In the genomic region with DNA sequence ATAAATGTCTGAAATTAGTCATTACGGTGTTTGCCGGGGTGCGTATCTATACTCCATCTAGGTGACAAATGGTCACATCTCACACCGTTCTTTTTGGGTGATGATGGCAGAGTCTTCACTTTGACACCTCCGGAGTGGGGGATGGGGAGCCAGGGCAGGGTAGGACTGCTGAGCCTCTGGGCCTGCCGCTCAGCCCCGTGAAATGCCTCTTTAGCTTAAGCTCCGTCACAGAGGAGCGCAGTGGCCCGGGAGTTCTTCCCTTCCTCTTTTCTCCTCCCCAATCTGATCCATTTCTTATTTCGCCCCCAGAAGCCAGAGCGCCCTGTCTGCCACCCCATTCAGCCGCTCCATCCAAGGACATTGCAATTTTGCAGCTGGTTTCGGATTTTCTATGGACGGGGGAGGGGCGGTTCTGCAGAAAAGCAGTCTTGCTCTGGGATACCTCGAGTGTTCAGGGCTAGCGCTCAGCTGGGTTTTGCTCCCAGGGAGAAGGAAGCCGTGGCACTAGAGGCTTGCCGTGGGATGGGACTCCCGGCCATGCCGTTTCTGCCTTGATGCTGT, we compare ENCODE assay signal across 9 mouse cellular contexts. TPM values are rescaled to one million over a fixed set of nuclear protein-coding genes. Genes with fewer than 3 reads are reported as not detected.
DNase-seq lines count a peak whose midpoint lies in the region; ATAC-seq and TF ChIP-seq lines count a peak whose summit lies in the region.
"Had no signal": no experiment of that assay in that cellular context is flagged by ENCODE, and none has a peak within 500 bp of the region (broad histone marks: within the 10 kb centered on the region; RNA-seq: fewer than 3 reads in every experiment).

No protein-coding gene starts in this region.

- H3K4me3 ChIP-seq in kidney, postnatal 0 days (replicated peaks; ENCODE audit: low read depth, low read length), result no peak overlapping the region
- H3K4me3 ChIP-seq in embryonic facial prominence, embryonic 11.5 days (ENCODE audit: low read depth, low read length), result no peak overlapping the region
- H3K4me3 ChIP-seq in forebrain, embryonic 16.5 days (replicated peaks; ENCODE audit: low read length), result no peak overlapping the region
- no peak overlapping the region for H3K4me3 ChIP-seq in midbrain, embryonic 14.5 days (replicated peaks; ENCODE audit: low read depth, low read length)

- no peaks in the 10 kb centered on the region for H3K36me3 ChIP-seq in kidney, postnatal 0 days (ENCODE audit: insufficient read depth, low read length)
- no peaks in the 10 kb centered on the region for H3K36me3 ChIP-seq in embryonic facial prominence, embryonic 11.5 days (replicated peaks; ENCODE audit: control insufficient read depth, insufficient read depth, low read depth, low read length)
- no peaks in the 10 kb centered on the region for H3K36me3 ChIP-seq in forebrain, embryonic 16.5 days (ENCODE audit: control insufficient read depth, insufficient read depth)
- H3K36me3 ChIP-seq in midbrain, embryonic 14.5 days (ENCODE audit: control insufficient read depth, insufficient read depth, low read length), result no peaks in the 10 kb centered on the region

- H3K9ac ChIP-seq in kidney, postnatal 0 days (ENCODE audit: low read depth, low read length), result no peak overlapping the region
- no peak overlapping the region; the same call in 1 of the 2 replicates for H3K9ac ChIP-seq in embryonic facial prominence, embryonic 11.5 days (replicated peaks; ENCODE audit: low read length)
- peak overlapping the region; percentile 7; the same call in 1 of the 2 replicates for H3K9ac ChIP-seq in forebrain, embryonic 16.5 days (replicated peaks; ENCODE audit: low read depth, low read length)
- no peak overlapping the region for H3K9ac ChIP-seq in midbrain, embryonic 14.5 days (replicated peaks; ENCODE audit: low read length)

- peak; percentile 36 for DNase-seq in kidney, postnatal 0 days (ENCODE audit: low spot score)
- no peak for DNase-seq in kidney, postnatal 14 days
- peak; percentile 49 for DNase-seq in embryonic facial prominence, embryonic 11.5 days (ENCODE audit: low spot score)
- peak; percentile 76 for DNase-seq in midbrain, embryonic 14.5 days
- no peak for DNase-seq in Muller cell, postnatal 12 days (ENCODE audit: inconsistent ontology term)
- DNase-seq: cerebellum, adult 8-10 months had no signal

- ATAC-seq in kidney, postnatal 0 days (replicated peaks; ENCODE audit: low FRiP score, low read depth), result no peak
- no peak for ATAC-seq in embryonic facial prominence, embryonic 11.5 days (replicated peaks; ENCODE audit: insufficient number of reproducible peaks, low FRiP score, low TSS enrichment, low read depth)
- ATAC-seq in forebrain, embryonic 16.5 days, result no peak
- peak; percentile 44; the same call in 1 of the 2 replicates for ATAC-seq in midbrain, embryonic 14.5 days (ENCODE audit: low FRiP score, low TSS enrichment)
- ATAC-seq in inflammation-experienced regulatory T-cells, adult 6 months, result no peak

- H3K4me1 ChIP-seq in kidney, postnatal 0 days (replicated peaks; ENCODE audit: insufficient read depth, low read length), result peaks cover 6% of the 10 kb centered on the region
- peaks cover 15% of the 10 kb centered on the region for H3K4me1 ChIP-seq in embryonic facial prominence, embryonic 11.5 days (ENCODE audit: control insufficient read depth, insufficient read depth, low read length)
- H3K4me1 ChIP-seq in forebrain, embryonic 16.5 days (replicated peaks; ENCODE audit: control insufficient read depth, insufficient read depth, low read length), result peaks cover 36% of the 10 kb centered on the region
- peaks cover 76% of the 10 kb centered on the region for H3K4me1 ChIP-seq in midbrain, embryonic 14.5 days (ENCODE audit: control insufficient read depth, insufficient read depth, low read length)

- no peaks in the 10 kb centered on the region for H3K9me3 ChIP-seq in kidney, postnatal 0 days (replicated peaks; ENCODE audit: low read length)
- H3K9me3 ChIP-seq in embryonic facial prominence, embryonic 11.5 days (replicated peaks; ENCODE audit: control insufficient read depth, low read length), result no peaks in the 10 kb centered on the region
- H3K9me3 ChIP-seq in forebrain, embryonic 16.5 days (ENCODE audit: control insufficient read depth, low read length), result no peaks in the 10 kb centered on the region
- no peaks in the 10 kb centered on the region for H3K9me3 ChIP-seq in midbrain, embryonic 14.5 days (ENCODE audit: control insufficient read depth, low read length)

- no peak for TF ChIP-seq CTCF in kidney, postnatal 0 days (IDR thresholded peaks at IDR 0.05; ENCODE audit: low read depth)

- WGBS in kidney, postnatal 0 days, result 19% methylated on average over 22 of the region's 22 CpGs
- 14% methylated on average over 22 of the region's 22 CpGs for WGBS in embryonic facial prominence, embryonic 11.5 days
- 14% methylated on average over 22 of the region's 22 CpGs for WGBS in forebrain, embryonic 16.5 days
- WGBS in midbrain, embryonic 14.5 days, result 10% methylated on average over 22 of the region's 22 CpGs

- 0 out of 2 replicates have a peak, but pooled peaks cover 3% of the 10 kb centered on the region for H3K27me3 ChIP-seq in kidney, postnatal 0 days (ENCODE audit: insufficient read depth, low read length)
- H3K27me3 ChIP-seq in embryonic facial prominence, embryonic 11.5 days (ENCODE audit: control insufficient read depth, insufficient read depth, low read length), result no peaks in the 10 kb centered on the region; the same call in 1 of the 2 replicates
- no peaks in the 10 kb centered on the region for H3K27me3 ChIP-seq in forebrain, embryonic 16.5 days (replicated peaks; ENCODE audit: control insufficient read depth, insufficient read depth, low read length)
- no peaks in the 10 kb centered on the region; the same call in 1 of the 2 replicates for H3K27me3 ChIP-seq in midbrain, embryonic 14.5 days (ENCODE audit: control insufficient read depth, insufficient read depth, low read length)

- no peak overlapping the region for H3K27ac ChIP-seq in kidney, postnatal 0 days
- no peak overlapping the region for H3K27ac ChIP-seq in embryonic facial prominence, embryonic 11.5 days (replicated peaks; ENCODE audit: low read depth, low read length)
- H3K27ac ChIP-seq in forebrain, embryonic 16.5 days (ENCODE audit: low read length), result no peak overlapping the region
- H3K27ac ChIP-seq in midbrain, embryonic 14.5 days (replicated peaks; ENCODE audit: low read depth, low read length), result peak overlapping the region; percentile 68

- peak overlapping the region; percentile 8; the same call in 1 of the 2 replicates for H3K4me2 ChIP-seq in kidney, postnatal 0 days (ENCODE audit: low read length)
- peak overlapping the region; percentile 3 for H3K4me2 ChIP-seq in embryonic facial prominence, embryonic 11.5 days (ENCODE audit: low read depth, low read length)
- peak overlapping the region; percentile 26; the same call in 1 of the 2 replicates for H3K4me2 ChIP-seq in forebrain, embryonic 16.5 days (ENCODE audit: low read length)
- H3K4me2 ChIP-seq in midbrain, embryonic 14.5 days (ENCODE audit: low read length), result peak overlapping the region; percentile 31

RNA-seq across cellular contexts. Expression of gene Gm11733, which starts 43.2 kb away (rescaled TPM):
- not detected in 2 replicates for polyA plus RNA-seq in kidney, postnatal 0 days (2015; fragmentation: Nextera tagmentation; extraction: Ambion mirVana)
- 0.17 and 0.18 TPM in 2 replicates for polyA plus RNA-seq in embryonic facial prominence, embryonic 11.5 days (2014; fragmentation: Nextera tagmentation; extraction: Ambion mirVana)
- polyA plus RNA-seq in forebrain, embryonic 16.5 days (2015; fragmentation: Nextera tagmentation; extraction: Ambion mirVana), result 0.14 TPM in 1 of 2 replicates, not detected in the other
- polyA plus RNA-seq in midbrain, embryonic 14.5 days (2014; fragmentation: Nextera tagmentation; extraction: Ambion mirVana), result 0.12 TPM in 1 of 2 replicates, not detected in the other
- not detected for polyA plus RNA-seq in inflammation-experienced regulatory T-cells, adult 6 months (2017; shearing (Covaris generic))
- polyA plus RNA-seq: small intestine, adult 2 months had no signal

Comparison
In these comparisons a context has a peak if more than half of its experiments do, and no peak if none do; other contexts are left out.
1. DNase-seq: peak in kidney, postnatal 0 days (single experiment), embryonic facial prominence, embryonic 11.5 days (single experiment) and midbrain, embryonic 14.5 days (single experiment); none in kidney, postnatal 14 days (single experiment) and Muller cell, postnatal 12 days (single experiment).
2. Peak in every context shown above with its lines, with median percentiles within 50 percentile points of each other: H3K4me2 ChIP-seq.